Mouse (Mus musculus) erythroblast, embryonic 14.5 days (primary cell): ENCODE results near the gene Mnd1. TPM values are rescaled to one million over a fixed set of nuclear protein-coding genes. Genes with fewer than 3 reads are reported as not detected.

ENCODE experiments used
- H3K27me3 ChIP-seq: 2 replicates; pipeline ENCODE4 v1.6.1; 2012; ENCODE audit warnings: inconsistent platforms; ENCODE audit not compliant: control insufficient read depth
- H3K36me3 ChIP-seq: 2 replicates; pipeline ENCODE4 v1.6.1; 2012; ENCODE audit warnings: mild to moderate bottlenecking, inconsistent platforms; ENCODE audit not compliant: control insufficient read depth
- H3K4me1 ChIP-seq: 2 replicates; pipeline ENCODE4 v1.6.1; 2012; ENCODE audit warnings: inconsistent platforms; ENCODE audit not compliant: control insufficient read depth
- H3K4me3 ChIP-seq: replicated peaks from 2 replicates; pipeline ENCODE3; 2012; ENCODE audit warnings: moderate library complexity, mild to moderate bottlenecking, inconsistent platforms
- H3K9me3 ChIP-seq: 2 replicates; pipeline ENCODE4 v1.6.1; 2012; ENCODE audit warnings: low read length, inconsistent platforms, mixed read lengths; ENCODE audit not compliant: control insufficient read depth
- GATA1 ChIP-seq: IDR thresholded peaks from 2 replicates; pipeline ENCODE4 v1.6.1; 2012; ENCODE audit warnings: low read length, inconsistent platforms, mixed read lengths
- TAL1 ChIP-seq: IDR thresholded peaks from 3 replicates; pipeline ENCODE4 v1.6.1; 2012; ENCODE audit warnings: low read length, inconsistent platforms, mixed read lengths
- polyA plus RNA-seq: library from polyadenylated mRNA; stranded (reverse); fragments of >175 nt; gene quantifications from 2 replicates; pipeline ENCODE4 v1.2.3, GENCODE M21; 2012

Mnd1 gene
- polyA plus RNA-seq, 1 experiment: 0.16 TPM

DNA sequence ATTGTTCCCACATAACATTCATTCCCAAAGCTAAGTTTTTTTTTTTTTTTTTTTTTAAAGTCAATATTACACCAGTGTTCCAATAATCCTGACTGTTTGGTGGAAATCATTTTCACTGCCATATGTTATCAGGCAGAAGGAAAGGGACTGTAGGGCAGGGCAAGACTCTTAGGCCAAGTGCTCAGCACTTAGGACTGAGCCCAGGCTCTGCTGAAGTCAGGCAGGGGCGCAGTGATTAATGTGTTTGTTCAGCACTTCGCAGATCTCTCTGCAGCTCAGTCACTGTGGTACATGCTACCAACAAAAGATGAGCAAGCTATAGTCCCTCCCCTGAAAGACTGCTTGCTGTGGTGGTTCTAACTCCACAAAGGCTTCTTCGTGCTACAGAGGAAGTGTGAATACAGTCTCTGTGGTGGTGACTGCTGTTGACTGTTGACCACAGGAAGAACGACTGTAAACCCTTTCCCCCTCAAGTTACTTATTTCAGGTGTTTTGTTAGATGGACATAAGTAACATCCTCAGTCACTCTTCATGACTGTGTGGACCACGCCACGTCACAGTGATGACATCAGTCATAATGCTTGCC is 29.8 kb downstream of the Mnd1 start:
- Histone ChIP-seq H3K27me3 (no peaks in the 10 kb centered on the region), H3K36me3 (no peaks in the 10 kb centered on the region), H3K4me3 (no peak overlapping the region), H3K9me3 (no peaks in the 10 kb centered on the region), H3K4me1 (no peaks in the 10 kb centered on the region; the same call in 1 of the 2 replicates)
- TF ChIP-seq TAL1 (no peak), GATA1 (no peak)

DNA sequence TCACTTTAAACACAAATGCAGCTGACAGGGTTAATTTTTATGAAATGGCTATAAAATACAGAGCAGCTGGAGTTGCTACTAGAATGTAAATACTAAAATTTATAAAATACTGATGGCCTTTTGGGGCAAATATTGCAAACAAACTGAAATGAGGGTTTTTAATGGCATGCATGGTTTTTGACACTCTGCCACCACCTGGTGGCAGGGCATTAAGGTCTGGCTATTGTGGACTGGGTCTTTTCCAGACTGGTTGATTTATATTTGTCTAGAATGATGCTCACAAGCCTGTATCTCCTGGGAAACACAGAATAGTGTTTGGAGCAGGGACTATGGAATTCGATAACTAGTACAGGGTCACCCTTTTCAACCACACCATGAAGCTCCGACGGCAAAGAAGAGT is 32.1 kb downstream of the Mnd1 start:
- H3K36me3 ChIP-seq: no peaks in the 10 kb centered on the region
- no peaks in the 10 kb centered on the region for H3K27me3 ChIP-seq
- TF ChIP-seq GATA1 (no peak), TAL1 (no peak)
- H3K4me1 ChIP-seq: no peaks in the 10 kb centered on the region
- no peaks in the 10 kb centered on the region for H3K9me3 ChIP-seq
- H3K4me3 ChIP-seq: no peak overlapping the region

DNA sequence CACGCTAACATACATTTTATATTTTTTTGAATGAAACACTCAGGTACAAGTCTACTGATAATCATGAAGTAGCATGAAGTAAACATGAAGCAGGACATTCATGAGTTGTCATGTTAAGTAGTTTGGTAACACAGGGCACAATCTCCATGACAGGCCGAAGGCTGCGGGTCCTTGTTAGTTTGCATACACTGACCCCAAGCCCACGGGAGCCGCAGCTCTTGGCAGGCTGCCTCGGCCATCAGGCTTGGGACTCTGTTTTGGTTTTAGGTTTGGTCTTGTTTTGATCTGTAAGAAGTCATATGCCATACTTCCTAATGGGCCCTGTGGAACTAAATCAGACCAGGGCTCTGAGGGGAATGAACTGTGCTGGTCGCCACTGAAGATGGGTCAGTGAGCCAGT is 36.9 kb downstream of the Mnd1 start:
- Histone ChIP-seq H3K27me3 (no peaks in the 10 kb centered on the region), H3K9me3 (no peaks in the 10 kb centered on the region), H3K4me1 (no peaks in the 10 kb centered on the region), H3K4me3 (no peak overlapping the region), H3K36me3 (no peaks in the 10 kb centered on the region)
- TF ChIP-seq GATA1 (no peak), TAL1 (no peak)

DNA sequence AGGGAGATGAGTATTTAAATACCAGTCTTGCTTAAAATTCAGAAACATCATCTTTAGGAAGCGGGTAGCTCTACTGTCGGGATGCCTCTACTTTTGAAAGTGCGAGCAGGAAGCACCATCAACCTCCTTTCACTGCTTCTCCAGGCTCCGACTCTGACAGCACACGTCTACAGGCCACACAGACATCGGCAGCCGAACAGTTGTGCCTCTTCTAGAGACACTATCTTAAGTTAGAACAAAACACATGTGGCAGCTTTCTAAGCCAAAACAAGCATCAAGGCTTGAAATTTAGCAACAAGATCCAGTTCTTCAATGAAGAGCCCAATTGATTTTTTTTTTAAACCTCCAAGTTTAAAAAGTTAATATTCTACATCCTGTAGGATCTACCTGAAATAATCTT is 37.4 kb downstream of the Mnd1 start:
- no peaks in the 10 kb centered on the region for H3K4me1 ChIP-seq
- TF ChIP-seq GATA1: no peak
- no peak for TF ChIP-seq TAL1
- H3K4me3 ChIP-seq: no peak overlapping the region
- no peaks in the 10 kb centered on the region for H3K9me3 ChIP-seq
- H3K27me3 ChIP-seq: no peaks in the 10 kb centered on the region
- H3K36me3 ChIP-seq: no peaks in the 10 kb centered on the region

DNA sequence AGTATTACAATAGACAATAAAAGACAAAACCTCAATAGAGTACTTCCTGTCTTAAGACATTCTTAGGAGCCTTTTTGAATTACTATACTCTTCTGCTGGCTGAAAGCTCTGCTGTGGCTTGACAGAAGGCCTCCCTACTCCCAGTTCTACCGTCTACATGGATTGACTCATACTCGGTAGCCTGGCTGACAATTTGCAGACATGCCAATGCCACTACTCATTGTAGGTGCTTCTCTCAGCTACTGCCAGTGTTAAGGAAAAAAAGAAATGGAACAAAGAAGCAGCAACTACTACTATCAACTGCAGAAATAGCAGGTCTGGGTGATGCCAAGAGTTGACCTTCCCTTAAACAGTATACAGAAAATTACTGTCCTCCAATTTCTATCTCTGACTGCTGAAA is 47.0 kb downstream of the Mnd1 start:
- H3K27me3 ChIP-seq: no peaks in the 10 kb centered on the region
- no peaks in the 10 kb centered on the region for H3K9me3 ChIP-seq
- H3K4me1 ChIP-seq: no peaks in the 10 kb centered on the region
- TF ChIP-seq TAL1 (no peak), GATA1 (no peak)
- no peaks in the 10 kb centered on the region for H3K36me3 ChIP-seq
- no peak overlapping the region for H3K4me3 ChIP-seq

DNA sequence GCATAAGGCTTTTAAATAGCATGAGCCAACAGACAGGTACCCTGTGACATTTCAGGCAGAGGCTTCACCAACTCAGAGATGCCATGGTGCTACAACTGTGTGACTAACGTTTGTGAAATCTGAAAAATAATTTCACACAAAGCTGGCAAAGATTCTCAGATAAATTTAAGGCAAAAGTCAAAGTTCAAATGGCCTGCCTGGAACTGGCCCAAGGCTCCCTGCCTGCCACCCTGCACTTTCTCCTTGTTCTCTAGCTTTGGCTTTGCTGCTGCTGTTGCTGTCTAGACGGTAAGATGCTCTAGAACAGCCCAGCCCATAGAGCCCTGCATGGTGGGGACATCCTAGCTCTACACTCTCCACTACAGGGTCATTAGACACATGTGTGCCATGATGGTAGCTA is 49.5 kb downstream of the Mnd1 start:
- Histone ChIP-seq H3K4me1 (no peaks in the 10 kb centered on the region), H3K4me3 (no peak overlapping the region), H3K9me3 (no peaks in the 10 kb centered on the region), H3K36me3 (no peaks in the 10 kb centered on the region), H3K27me3 (no peaks in the 10 kb centered on the region)
- TF ChIP-seq TAL1 (no peak), GATA1 (no peak)

DNA sequence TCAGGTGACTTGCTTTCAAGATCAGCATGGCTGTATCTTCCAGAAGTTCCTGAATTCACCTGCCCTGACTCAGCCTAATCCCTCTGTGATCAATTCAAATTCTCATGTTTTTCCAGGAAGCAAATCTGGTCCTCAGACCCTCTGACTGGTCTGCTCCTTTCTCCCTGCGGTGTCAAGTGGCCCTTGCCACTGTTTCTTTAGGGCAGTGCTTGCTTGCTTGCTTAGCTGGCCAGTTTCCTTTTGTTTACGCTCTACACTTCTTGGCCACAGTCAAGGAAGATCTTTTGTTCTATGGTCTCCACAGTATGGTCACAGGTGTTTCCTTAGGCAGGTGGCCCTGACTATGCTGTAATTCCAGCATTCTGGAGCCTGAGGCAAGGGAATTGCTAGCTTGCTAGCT is 52.0 kb downstream of the Mnd1 start:
- Histone ChIP-seq H3K4me3 (no peak overlapping the region), H3K4me1 (no peaks in the 10 kb centered on the region), H3K27me3 (no peaks in the 10 kb centered on the region), H3K36me3 (no peaks in the 10 kb centered on the region), H3K9me3 (no peaks in the 10 kb centered on the region)
- TF ChIP-seq TAL1 (no peak), GATA1 (no peak)

DNA sequence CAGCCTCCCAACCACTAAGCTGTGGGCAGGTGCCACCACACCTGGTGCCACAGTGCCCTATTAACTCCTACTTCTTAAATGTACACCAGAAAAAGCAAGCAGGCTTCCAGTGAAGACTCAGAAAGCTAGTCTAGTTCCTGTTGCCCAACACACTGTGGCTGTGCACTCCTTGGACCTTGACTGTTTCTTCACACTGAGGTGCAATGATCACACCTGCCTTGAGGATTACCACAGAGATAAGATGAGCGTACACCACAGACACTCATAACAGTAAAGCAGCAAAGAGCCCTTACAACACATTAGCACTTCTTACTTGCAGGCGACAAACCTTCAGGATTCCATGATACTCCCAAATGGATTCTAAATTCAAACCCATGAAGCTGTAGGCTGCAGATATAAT is 62.7 kb downstream of the Mnd1 start:
- Histone ChIP-seq H3K4me3 (no peak overlapping the region), H3K27me3 (no peaks in the 10 kb centered on the region), H3K36me3 (no peaks in the 10 kb centered on the region), H3K9me3 (no peaks in the 10 kb centered on the region), H3K4me1 (no peaks in the 10 kb centered on the region)
- TF ChIP-seq TAL1 (no peak), GATA1 (no peak)

DNA sequence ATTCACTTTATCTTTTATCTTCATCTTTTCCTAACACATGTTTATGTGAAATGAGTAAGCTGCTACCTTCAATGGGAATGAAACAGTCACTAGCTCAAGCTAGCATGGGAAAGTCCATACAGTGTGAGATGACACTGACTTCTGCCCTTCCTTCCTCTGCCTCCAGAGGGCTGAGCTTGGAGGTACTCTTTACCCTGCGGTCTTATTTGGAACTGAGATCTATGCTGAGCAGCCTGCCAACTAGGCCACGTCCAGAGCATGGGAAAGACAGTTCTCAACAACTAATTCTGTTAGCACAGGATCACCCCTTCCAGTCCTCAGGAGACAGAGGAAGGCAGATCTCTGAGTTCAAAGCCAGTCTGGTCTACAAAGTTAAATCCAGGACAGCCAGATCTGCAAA is 64.6 kb downstream of the Mnd1 start:
- Histone ChIP-seq H3K9me3 (no peaks in the 10 kb centered on the region), H3K4me1 (no peaks in the 10 kb centered on the region), H3K36me3 (no peaks in the 10 kb centered on the region), H3K4me3 (no peak overlapping the region), H3K27me3 (no peaks in the 10 kb centered on the region)
- no peak for TF ChIP-seq GATA1
- TF ChIP-seq TAL1: no peak

DNA sequence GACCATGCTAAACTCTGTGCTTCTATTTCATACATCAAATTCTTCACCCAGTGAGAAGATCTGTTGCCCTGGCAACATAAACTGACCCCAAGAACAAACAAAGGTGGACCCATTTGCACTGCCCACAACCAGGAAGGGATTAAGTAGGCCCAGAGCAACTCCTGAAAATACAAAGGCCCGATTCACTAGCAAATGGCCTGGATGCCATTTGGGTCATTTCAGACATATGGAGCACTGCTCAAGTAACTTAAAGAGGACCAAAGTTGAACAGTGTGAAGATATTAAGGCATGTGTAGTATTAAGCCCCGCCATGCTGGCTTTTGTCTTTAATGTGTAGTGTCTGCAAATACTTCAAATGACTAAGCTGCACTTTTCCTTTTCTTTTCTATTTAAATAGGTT is 68.7 kb downstream of the Mnd1 start:
- Histone ChIP-seq H3K27me3 (no peaks in the 10 kb centered on the region), H3K4me1 (no peaks in the 10 kb centered on the region), H3K9me3 (peaks cover 3% of the 10 kb centered on the region; the same call in 1 of the 2 replicates), H3K4me3 (no peak overlapping the region), H3K36me3 (no peaks in the 10 kb centered on the region)
- TF ChIP-seq TAL1 (no peak), GATA1 (no peak)
